Mouse (Mus musculus): ENCODE results near the gene Fam168a. TPM values are rescaled to one million over a fixed set of nuclear protein-coding genes. Genes with fewer than 3 reads are reported as not detected.
A peak's percentile ranks its signal among the peaks of the same experiment; 100 is the strongest.

Gene Fam168a
- total and polyA plus RNA-seq, 3 experiments = 3.1 to 19.2 TPM; not detected in 1

- DNase-seq (ENCODE audit: low read depth, low spot score) = no peak
- Histone ChIP-seq H3K27me3 (ENCODE audit: control insufficient read depth in 1 of 2, insufficient read depth in 2 of 2, low read length in 2 of 2) (no peaks in the 10 kb centered on the region), H3K4me1 (ENCODE audit: control insufficient read depth in 1 of 2, insufficient read depth in 2 of 2, low read length in 2 of 2) (no peaks in the 10 kb centered on the region; a peak in 1 of 4 replicates), H3K4me3 (ENCODE audit: control insufficient read depth in 1 of 2, insufficient read depth in 1 of 2, low read depth in 2 of 2, low read length in 2 of 2) (no peak overlapping the region), H3K9ac (ENCODE audit: control insufficient read depth, low read depth, low read length, poor library complexity, severe bottlenecking) (no peak overlapping the region), H3K36me3 (ENCODE audit: control insufficient read depth in 1 of 2, insufficient read depth in 2 of 2, low read length in 2 of 2) (no peaks in the 10 kb centered on the region), H3K79me2 (ENCODE audit: control insufficient read depth, insufficient read depth, low read length, poor library complexity) (no peaks in the 10 kb centered on the region), H3K27ac (ENCODE audit: control insufficient read depth, low read depth, low read length) (no peak overlapping the region), H3K9me3 (replicated peaks; ENCODE audit: insufficient read depth, low read length) (no peaks in the 10 kb centered on the region)
- TF ChIP-seq CTCF (IDR thresholded peaks at IDR 0.05 in 2 of 3, conservative IDR thresholded peaks at IDR 0.05 in 1 of 3; ENCODE audit: control insufficient read depth in 1 of 3, insufficient read depth in 1 of 3, low read depth in 2 of 3, low read length in 3 of 3, poor library complexity in 1 of 3, severe bottlenecking in 1 of 3) (no peak), TBP (IDR thresholded peaks at IDR 0.05; ENCODE audit: low read depth, low read length) (no peak), RCOR1 (IDR thresholded peaks at IDR 0.05; ENCODE audit: low read depth, low read length) (no peak), MXI1 (IDR thresholded peaks at IDR 0.05; ENCODE audit: low read depth, low read length) (no peak), EP300 (IDR thresholded peaks at IDR 0.05; ENCODE audit: low read depth in 1 of 2, low read length in 2 of 2) (no peak), NRF1 (IDR thresholded peaks at IDR 0.05; ENCODE audit: insufficient read depth, low read depth, low read length, poor library complexity, severe bottlenecking) (no peak), POLR2AphosphoS5 (IDR thresholded peaks at IDR 0.05; ENCODE audit: borderline replicate concordance, low read depth, low read length) (no peak), ZC3H11A (IDR thresholded peaks at IDR 0.05; ENCODE audit: low read depth, low read length) (no peak), BHLHE40 (IDR thresholded peaks at IDR 0.05; ENCODE audit: borderline replicate concordance, low read depth, low read length) (no peak), MAZ (IDR thresholded peaks at IDR 0.05; ENCODE audit: low read depth, low read length) (no peak), MYB (IDR thresholded peaks at IDR 0.05; ENCODE audit: low read depth, low read length) (no peak), ZMIZ1 (IDR thresholded peaks at IDR 0.05; ENCODE audit: low read depth, low read length) (no peak), USF1 (IDR thresholded peaks at IDR 0.05; ENCODE audit: low read depth, low read length) (no peak), ETS1 (IDR thresholded peaks at IDR 0.05; ENCODE audit: low read depth, low read length) (no peak), JUND (IDR thresholded peaks at IDR 0.05; ENCODE audit: low read depth, low read length) (no peak)
Measured at GRCm38 (mm10) chr7:100699771-100700770, 6.4 kb upstream of the Fam168a start.

GRCm38 (mm10) chr7:100706883-100707480 lies 547 bp downstream of the Fam168a start:
- Histone ChIP-seq H3K36me3 (ENCODE audit: control insufficient read depth in 1 of 2, insufficient read depth in 2 of 2, low read length in 2 of 2) (peaks cover 0 to 4% of the 10 kb centered on the region in 2 experiments; a peak in 2 of 4 replicates), H3K4me3 (ENCODE audit: control insufficient read depth in 1 of 2, insufficient read depth in 1 of 2, low read depth in 2 of 2, low read length in 2 of 2) (peak overlapping the region; percentile 90 to 92), H3K27me3 (ENCODE audit: control insufficient read depth in 1 of 2, insufficient read depth in 2 of 2, low read length in 2 of 2) (no peaks in the 10 kb centered on the region), H3K79me2 (ENCODE audit: control insufficient read depth, insufficient read depth, low read length, poor library complexity) (peaks cover 2% of the 10 kb centered on the region; the same call in 1 of the 2 replicates), H3K4me1 (ENCODE audit: control insufficient read depth in 1 of 2, insufficient read depth in 2 of 2, low read length in 2 of 2) (peaks cover 7 to 9% of the 10 kb centered on the region in 2 experiments; a peak in 3 of 4 replicates), H3K9ac (ENCODE audit: control insufficient read depth, low read depth, low read length, poor library complexity, severe bottlenecking) (peak overlapping the region; percentile 89), H3K9me3 (replicated peaks; ENCODE audit: insufficient read depth, low read length) (no peaks in the 10 kb centered on the region), H3K27ac (ENCODE audit: control insufficient read depth, low read depth, low read length) (peak overlapping the region; percentile 51; the same call in 1 of the 2 replicates)
- TF ChIP-seq POLR2A (IDR thresholded peaks at IDR 0.05; ENCODE audit: control insufficient read depth in 1 of 2, insufficient read depth in 1 of 2, low read depth in 1 of 2, low read length in 2 of 2, poor library complexity in 1 of 2) (peak in 1 of 2 experiments; percentile 5; a peak in 1 of 4 replicates), CHD1 (IDR thresholded peaks at IDR 0.05; ENCODE audit: low read depth, low read length) (no peak), ZMIZ1 (IDR thresholded peaks at IDR 0.05; ENCODE audit: low read depth, low read length) (no peak)
- no peak for DNase-seq (ENCODE audit: low read depth, low spot score)
